Mouse (Mus musculus): Measurements from ENCODE around the gene Taco1. TPM values are rescaled to one million over a fixed set of nuclear protein-coding genes. Genes with fewer than 3 reads are reported as not detected.

The Taco1 gene
- polyA plus RNA-seq, 1 experiment from 2014 or later, result 9.6 TPM

DNA sequence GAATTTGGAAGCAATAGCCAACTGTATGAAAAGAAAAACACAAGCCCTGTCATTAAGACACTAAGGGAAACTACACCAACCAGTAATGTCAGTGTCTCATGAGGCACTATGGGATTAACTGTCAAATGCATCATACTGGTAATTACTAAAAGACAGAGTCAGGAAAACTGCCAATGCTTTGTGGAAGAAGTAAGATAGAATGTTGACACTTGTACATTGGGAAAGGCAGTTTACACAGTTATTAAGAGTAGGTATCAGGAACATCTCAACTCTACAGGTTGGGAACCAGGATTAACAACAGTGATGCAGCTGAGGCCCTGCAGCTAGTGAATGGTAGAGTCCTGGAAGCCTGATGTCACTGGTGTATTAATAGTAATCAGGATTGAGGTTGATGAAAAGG lies 21.5 kb upstream of the Taco1 start:
- Histone ChIP-seq H3K27ac (no peak overlapping the region), H3K36me3 (peaks cover 28% of the 10 kb centered on the region), H3K9me3 (no peaks in the 10 kb centered on the region), H3K27me3 (no peaks in the 10 kb centered on the region), H3K4me2 (replicated peaks) (no peak overlapping the region), H3K4me1 (replicated peaks) (peaks cover 8% of the 10 kb centered on the region), H3K4me3 (replicated peaks) (no peak overlapping the region), H3K9ac (replicated peaks) (no peak overlapping the region)
- ATAC-seq, result no peak

DNA sequence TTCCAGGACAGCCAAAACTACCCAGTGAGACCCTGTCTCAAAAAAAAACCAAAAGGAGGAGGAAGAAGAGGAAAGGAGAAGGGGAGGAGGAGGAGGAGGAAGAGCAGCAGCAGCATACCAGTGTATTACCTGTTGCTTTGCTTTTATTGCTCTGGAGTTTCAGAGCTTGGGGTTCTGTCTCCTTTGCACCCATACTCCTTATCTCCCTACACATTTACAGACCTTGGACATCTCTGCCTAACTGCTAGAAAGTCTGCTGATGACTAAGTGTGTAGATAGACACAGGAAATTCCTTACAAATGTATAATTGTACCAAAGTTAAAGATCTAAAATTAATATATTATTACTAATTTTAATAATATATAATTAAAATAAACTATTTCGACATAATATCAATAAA lies 20.6 kb upstream of the Taco1 start:
- H3K4me2 ChIP-seq (replicated peaks), result no peak overlapping the region
- H3K36me3 ChIP-seq, result peaks cover 36% of the 10 kb centered on the region
- no peak overlapping the region for H3K4me3 ChIP-seq (replicated peaks)
- no peak overlapping the region for H3K27ac ChIP-seq
- no peak for ATAC-seq
- no peaks in the 10 kb centered on the region for H3K27me3 ChIP-seq
- H3K4me1 ChIP-seq (replicated peaks), result peaks cover 3% of the 10 kb centered on the region; the same call in 1 of the 2 replicates
- WGBS, result 94% methylated on average over 1 of the region's 1 CpGs
- H3K9ac ChIP-seq (replicated peaks), result no peak overlapping the region
- no peaks in the 10 kb centered on the region for H3K9me3 ChIP-seq

DNA sequence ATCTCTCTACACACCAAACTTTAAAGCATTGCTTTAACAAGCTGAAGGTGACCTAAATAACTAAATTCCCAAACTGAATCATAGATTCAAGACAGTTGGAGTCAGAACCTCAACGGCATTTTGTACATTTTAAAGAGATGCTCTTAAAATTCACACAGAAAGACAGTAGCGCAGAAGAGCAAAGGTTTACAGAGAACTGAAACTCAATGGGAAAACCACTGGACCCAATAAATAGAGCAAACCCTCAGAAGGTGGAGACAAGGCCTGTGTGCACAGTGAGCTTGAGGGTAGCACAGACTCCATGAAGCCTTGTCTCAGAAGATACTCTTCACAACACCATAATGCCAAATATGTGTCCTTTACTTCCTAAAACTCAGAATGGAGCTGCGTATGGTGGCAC lies 20.1 kb upstream of the Taco1 start:
- Histone ChIP-seq H3K36me3 (peaks cover 38% of the 10 kb centered on the region), H3K27ac (no peak overlapping the region), H3K27me3 (no peaks in the 10 kb centered on the region), H3K4me2 (replicated peaks) (no peak overlapping the region), H3K9me3 (no peaks in the 10 kb centered on the region), H3K9ac (replicated peaks) (no peak overlapping the region), H3K4me1 (replicated peaks) (peaks cover under 1% of the 10 kb centered on the region; the same call in 1 of the 2 replicates), H3K4me3 (replicated peaks) (no peak overlapping the region)
- WGBS, result 96% methylated on average over 3 of the region's 3 CpGs
- ATAC-seq, result no peak

DNA sequence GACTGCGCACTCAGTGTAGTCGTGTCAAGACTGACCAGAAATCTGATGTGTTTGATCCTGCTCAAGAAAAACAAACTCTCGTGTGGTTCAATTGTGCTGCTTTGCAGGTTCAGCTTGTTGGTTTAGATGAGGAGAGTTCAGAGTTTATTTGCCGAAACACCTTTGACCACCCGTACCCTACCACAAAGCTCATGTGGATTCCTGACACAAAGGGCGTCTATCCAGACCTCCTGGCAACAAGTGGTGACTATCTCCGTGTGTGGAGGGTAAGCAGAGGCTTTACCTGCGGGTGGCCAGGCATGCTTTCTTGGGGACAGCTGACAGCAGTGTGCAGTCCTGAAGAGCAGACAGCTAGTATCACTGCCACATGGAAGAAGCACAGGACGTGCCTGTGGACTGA lies 19.3 kb upstream of the Taco1 start:
- 90% methylated on average over 9 of the region's 9 CpGs for WGBS
- Histone ChIP-seq H3K4me2 (replicated peaks) (no peak overlapping the region), H3K4me1 (replicated peaks) (no peaks in the 10 kb centered on the region), H3K4me3 (replicated peaks) (no peak overlapping the region), H3K9me3 (no peaks in the 10 kb centered on the region), H3K27ac (no peak overlapping the region), H3K36me3 (peaks cover 46% of the 10 kb centered on the region), H3K27me3 (no peaks in the 10 kb centered on the region), H3K9ac (replicated peaks) (no peak overlapping the region)
- ATAC-seq, result no peak

DNA sequence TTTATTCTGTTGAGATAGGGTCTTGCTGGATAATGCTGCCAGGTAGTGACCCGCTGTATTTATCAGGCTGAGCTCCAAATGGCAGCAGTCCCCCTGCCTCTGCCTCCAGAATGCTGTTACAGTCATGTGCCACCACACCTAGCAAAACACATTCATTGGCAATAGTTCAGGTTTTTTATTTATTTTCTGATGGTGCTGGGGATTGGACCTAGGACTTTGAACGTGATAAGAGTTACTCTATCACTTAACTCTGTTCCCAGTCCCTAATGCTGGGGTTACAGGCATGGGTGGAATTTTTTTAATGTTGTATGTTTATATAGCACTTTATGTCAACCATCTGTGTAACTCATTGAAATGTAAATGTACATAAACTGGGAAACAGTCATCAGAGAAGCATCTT lies 11.9 kb upstream of the Taco1 start:
- ATAC-seq, result no peak
- H3K9me3 ChIP-seq, result no peaks in the 10 kb centered on the region
- no peak overlapping the region for H3K4me3 ChIP-seq (replicated peaks)
- no peak overlapping the region for H3K9ac ChIP-seq (replicated peaks)
- H3K36me3 ChIP-seq, result peaks cover 95% of the 10 kb centered on the region
- H3K4me2 ChIP-seq (replicated peaks), result no peak overlapping the region
- 100% methylated on average over 2 of the region's 2 CpGs for WGBS
- no peaks in the 10 kb centered on the region for H3K4me1 ChIP-seq (replicated peaks)
- H3K27me3 ChIP-seq, result no peaks in the 10 kb centered on the region
- no peak overlapping the region for H3K27ac ChIP-seq

DNA sequence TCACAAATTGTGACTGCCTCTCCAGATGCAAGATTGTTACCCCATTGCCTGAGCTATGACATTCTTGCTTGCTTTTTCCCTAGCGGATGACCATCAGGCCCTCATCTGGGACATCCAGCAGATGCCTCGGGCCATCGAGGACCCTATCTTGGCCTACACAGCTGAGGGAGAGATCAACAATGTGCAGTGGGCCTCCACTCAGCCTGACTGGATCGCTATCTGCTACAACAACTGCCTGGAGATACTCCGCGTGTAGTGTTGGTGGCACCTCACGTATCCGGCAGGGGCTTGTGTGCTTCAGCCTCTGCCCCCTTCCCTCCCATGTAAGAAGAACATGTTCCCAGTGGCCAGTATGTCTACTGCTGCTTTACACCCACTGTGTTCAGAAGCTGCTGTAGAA lies 11.3 kb upstream of the Taco1 start:
- no peak overlapping the region for H3K27ac ChIP-seq
- H3K4me3 ChIP-seq (replicated peaks), result no peak overlapping the region
- H3K4me2 ChIP-seq (replicated peaks), result no peak overlapping the region
- H3K36me3 ChIP-seq, result peaks cover 95% of the 10 kb centered on the region
- H3K27me3 ChIP-seq, result no peaks in the 10 kb centered on the region
- no peak for ATAC-seq
- no peak overlapping the region for H3K9ac ChIP-seq (replicated peaks)
- H3K4me1 ChIP-seq (replicated peaks), result no peaks in the 10 kb centered on the region
- no peaks in the 10 kb centered on the region for H3K9me3 ChIP-seq
- 97% methylated on average over 8 of the region's 8 CpGs for WGBS

DNA sequence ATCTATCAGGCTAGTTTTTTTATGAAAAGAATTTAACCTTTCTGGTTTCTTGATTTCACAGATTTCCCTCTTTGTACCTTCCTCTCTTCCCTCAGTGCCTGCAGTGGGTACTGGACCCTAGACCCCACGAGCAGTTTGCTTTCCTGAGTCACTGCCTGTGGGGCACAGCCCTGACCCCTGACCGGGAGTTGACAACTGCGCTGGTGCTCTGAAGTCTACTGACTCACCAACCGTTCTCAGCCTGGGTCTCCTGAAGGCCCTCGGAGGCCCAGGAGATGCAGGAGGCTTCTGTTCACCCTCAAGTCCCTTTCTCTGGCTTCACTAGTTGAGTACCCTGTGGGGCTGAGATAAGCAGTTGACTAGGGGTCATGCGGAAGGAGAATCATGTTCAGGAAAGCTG lies 10.5 kb upstream of the Taco1 start:
- WGBS, result 87% methylated on average over 6 of the region's 6 CpGs
- no peak for ATAC-seq
- no peaks in the 10 kb centered on the region for H3K4me1 ChIP-seq (replicated peaks)
- H3K27ac ChIP-seq, result no peak overlapping the region
- no peaks in the 10 kb centered on the region for H3K9me3 ChIP-seq
- no peak overlapping the region for H3K9ac ChIP-seq (replicated peaks)
- H3K27me3 ChIP-seq, result no peaks in the 10 kb centered on the region
- H3K4me2 ChIP-seq (replicated peaks), result no peak overlapping the region
- peaks cover 96% of the 10 kb centered on the region for H3K36me3 ChIP-seq
- H3K4me3 ChIP-seq (replicated peaks), result no peak overlapping the region

DNA sequence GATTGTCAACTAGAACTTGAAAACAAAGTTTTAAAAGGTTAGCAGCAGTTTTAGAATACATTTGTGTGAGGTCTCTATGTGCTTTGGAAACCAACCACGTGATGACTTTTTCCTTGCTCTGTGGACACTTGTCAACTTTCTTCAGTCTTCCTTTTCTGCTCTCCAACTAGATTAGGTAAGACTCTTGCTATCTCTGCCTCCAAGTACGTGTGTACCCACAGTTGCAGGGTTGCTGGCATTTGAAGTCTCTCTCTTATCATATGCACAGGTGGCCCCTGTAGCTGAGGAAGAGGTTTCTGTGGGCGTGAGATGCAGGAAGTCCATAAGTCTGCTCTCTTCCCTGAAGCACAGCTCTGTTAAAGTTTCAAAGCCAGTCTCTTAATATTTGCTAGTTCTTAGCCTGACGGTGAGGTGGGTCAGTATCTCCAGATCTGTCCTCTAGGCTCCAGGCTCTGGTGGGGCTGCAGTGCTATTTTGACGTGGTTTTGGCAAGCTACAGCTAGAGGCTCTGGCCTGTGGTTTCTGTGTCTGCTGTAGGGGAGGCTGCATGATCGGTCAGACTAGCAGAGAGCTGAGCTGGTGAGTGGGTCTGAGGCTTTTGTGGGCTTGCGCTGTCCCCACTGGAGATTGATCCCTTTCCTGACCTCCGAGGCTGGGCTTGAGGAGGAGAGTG lies 8.9 kb upstream of the Taco1 start:
- H3K36me3 ChIP-seq, result peaks cover 82% of the 10 kb centered on the region
- H3K4me1 ChIP-seq (replicated peaks), result no peaks in the 10 kb centered on the region
- no peak overlapping the region for H3K9ac ChIP-seq (replicated peaks)
- no peak overlapping the region for H3K4me2 ChIP-seq (replicated peaks)
- WGBS, result 92% methylated on average over 8 of the region's 8 CpGs
- no peaks in the 10 kb centered on the region for H3K27me3 ChIP-seq
- H3K27ac ChIP-seq, result no peak overlapping the region
- no peak overlapping the region for H3K4me3 ChIP-seq (replicated peaks)
- no peak for ATAC-seq
- H3K9me3 ChIP-seq, result no peaks in the 10 kb centered on the region

DNA sequence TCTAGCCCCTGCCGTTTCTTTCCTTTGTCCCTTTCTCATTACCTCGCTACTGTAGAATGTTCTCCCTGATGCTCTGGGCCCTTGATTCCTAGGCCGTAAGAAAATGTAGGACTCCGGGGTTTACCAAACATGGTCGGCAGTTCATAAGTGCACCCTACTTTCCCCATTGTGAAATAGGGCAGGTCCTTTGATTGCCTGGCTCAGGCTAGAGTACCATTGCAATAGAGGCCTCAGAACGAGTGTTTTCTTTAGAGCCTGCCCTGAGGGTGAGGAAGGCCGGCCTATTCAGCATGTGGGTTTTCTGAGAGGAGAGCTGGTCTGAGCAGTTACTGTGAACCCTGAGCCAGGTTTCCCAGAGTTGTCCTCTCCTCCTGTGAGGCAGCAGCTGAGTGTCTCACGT lies 7.8 kb upstream of the Taco1 start:
- 83% methylated on average over 8 of the region's 8 CpGs for WGBS
- Histone ChIP-seq H3K4me3 (replicated peaks) (no peak overlapping the region), H3K4me2 (replicated peaks) (no peak overlapping the region), H3K36me3 (peaks cover 72% of the 10 kb centered on the region), H3K27ac (no peak overlapping the region), H3K4me1 (replicated peaks) (no peaks in the 10 kb centered on the region), H3K9ac (replicated peaks) (no peak overlapping the region), H3K27me3 (no peaks in the 10 kb centered on the region), H3K9me3 (no peaks in the 10 kb centered on the region)
- ATAC-seq, result no peak

DNA sequence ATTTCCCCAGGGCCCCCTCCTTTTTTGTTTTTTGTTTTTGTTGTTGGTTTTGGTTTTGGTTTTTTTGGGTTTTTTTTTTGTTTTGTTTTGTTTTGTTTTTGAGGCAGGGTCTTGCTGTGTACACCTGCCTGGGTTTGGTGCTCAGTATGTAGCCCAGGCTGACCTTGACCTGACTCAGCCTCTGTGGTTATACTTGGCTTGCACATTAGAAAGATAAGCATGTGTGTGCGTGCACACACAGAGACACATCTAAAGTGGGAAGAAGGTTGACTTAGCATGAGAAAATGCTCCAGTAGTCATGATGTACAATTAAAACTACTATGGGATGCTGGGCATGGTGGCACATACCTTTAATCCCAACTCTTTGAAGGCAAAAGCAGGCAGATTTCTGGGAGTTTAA lies 5.3 kb upstream of the Taco1 start:
- H3K27ac ChIP-seq, result no peak overlapping the region
- no peak for ATAC-seq
- H3K4me3 ChIP-seq (replicated peaks), result no peak overlapping the region
- 100% methylated on average over 1 of the region's 1 CpGs for WGBS
- H3K4me2 ChIP-seq (replicated peaks), result no peak overlapping the region
- H3K27me3 ChIP-seq, result no peaks in the 10 kb centered on the region
- H3K9me3 ChIP-seq, result no peaks in the 10 kb centered on the region
- no peak overlapping the region for H3K9ac ChIP-seq (replicated peaks)
- peaks cover 47% of the 10 kb centered on the region for H3K36me3 ChIP-seq
- 0 out of 2 replicates have a peak, but pooled peaks cover 6% of the 10 kb centered on the region for H3K4me1 ChIP-seq (replicated peaks)

DNA sequence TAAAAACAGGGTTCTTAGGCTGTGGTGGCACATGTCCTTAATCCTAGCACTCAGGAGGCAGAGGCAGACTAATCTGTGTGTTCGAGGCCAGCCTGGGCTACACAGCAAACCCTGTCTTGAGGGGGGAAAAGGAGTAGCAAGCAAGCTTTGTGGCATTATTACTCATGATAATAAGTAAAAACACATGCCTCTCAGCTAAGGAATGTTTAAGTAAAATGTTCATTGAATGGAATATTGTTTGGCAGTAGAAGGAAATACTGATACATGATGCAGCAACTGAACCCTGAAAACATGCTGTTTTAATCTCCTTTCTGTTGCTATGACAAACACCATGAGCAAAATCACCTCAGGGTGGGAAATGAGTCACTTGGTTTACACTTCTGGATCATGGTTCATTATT lies 4.5 kb upstream of the Taco1 start:
- 89% methylated on average over 1 of the region's 1 CpGs for whole genome bisulfite sequencing
- ATAC-seq, result no peak
- no peak overlapping the region for H3K4me3 ChIP-seq (replicated peaks)
- H3K36me3 ChIP-seq, result peaks cover 39% of the 10 kb centered on the region
- H3K9ac ChIP-seq (replicated peaks), result no peak overlapping the region
- no peak overlapping the region for H3K4me2 ChIP-seq (replicated peaks)
- H3K27me3 ChIP-seq, result no peaks in the 10 kb centered on the region
- H3K9me3 ChIP-seq, result no peaks in the 10 kb centered on the region
- H3K27ac ChIP-seq, result no peak overlapping the region
- 0 out of 2 replicates have a peak, but pooled peaks cover 7% of the 10 kb centered on the region for H3K4me1 ChIP-seq (replicated peaks)

DNA sequence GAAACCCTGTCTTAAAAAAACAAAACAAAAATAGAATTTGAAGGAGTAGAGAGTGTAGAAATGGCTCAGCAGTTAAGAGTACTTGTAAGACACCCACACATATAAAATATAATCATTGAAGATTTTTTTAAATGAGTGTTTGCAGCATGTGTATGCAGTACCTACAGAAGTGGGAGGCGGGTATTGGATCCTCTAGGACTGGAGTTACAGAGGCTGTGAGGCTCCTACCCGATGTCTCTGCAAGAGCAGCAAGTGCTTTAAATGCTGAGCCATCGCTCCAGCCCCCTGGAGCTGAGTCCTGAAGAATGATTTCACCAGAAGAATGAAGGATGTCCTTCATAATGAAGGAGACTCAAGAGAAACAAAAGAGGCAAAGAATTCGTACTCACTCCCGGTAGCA lies 2.1 kb upstream of the Taco1 start:
- Histone ChIP-seq H3K9me3 (no peaks in the 10 kb centered on the region), H3K27me3 (no peaks in the 10 kb centered on the region), H3K27ac (no peak overlapping the region), H3K4me2 (replicated peaks) (no peak overlapping the region), H3K4me3 (replicated peaks) (no peak overlapping the region), H3K9ac (replicated peaks) (no peak overlapping the region), H3K36me3 (peaks cover 15% of the 10 kb centered on the region), H3K4me1 (replicated peaks) (peaks cover 15% of the 10 kb centered on the region)
- WGBS, result 83% methylated on average over 5 of the region's 5 CpGs
- ATAC-seq, result no peak

Data from midbrain, embryonic 13.5 days (tissue).